14 mouse cellular contexts compared by ENCODE assay signal in genomic region chr9:96879024-96879423, GRCm38 (mm10). TPM values are rescaled to one million over a fixed set of nuclear protein-coding genes. Genes with fewer than 3 reads are reported as not detected.
A peak's percentile ranks its signal among the peaks of the same experiment; 100 is the strongest.
DNase-seq lines count a peak whose midpoint lies in the region; ATAC-seq lines count a peak whose summit lies in the region.
"Had no signal": no experiment of that assay in that cellular context is flagged by ENCODE, and none has a peak within 500 bp of the region (broad histone marks: within the 10 kb centered on the region; RNA-seq: fewer than 3 reads in every experiment).

No protein-coding gene starts in this region.

- DNase-seq in hindbrain, embryonic 10.5 days (ENCODE audit: low spot score), result no peak
- DNase-seq in cerebellum, adult 9-10 months, result peak; percentile 96
- peak; percentile 83 for DNase-seq in heart, adult 8-10 months (ENCODE audit: low spot score)
- DNase-seq in heart, postnatal 4 days, result peak; percentile 89
- DNase-seq in embryo, embryonic 10 days (ENCODE audit: low spot score), result no peak
- DNase-seq in urinary bladder, postnatal 25 days (ENCODE audit: low spot score), result no peak
- DNase-seq in frontal cortex, postnatal 14 days (ENCODE audit: low spot score in 2 of 2), result no peak

- ATAC-seq in hindbrain, embryonic 12.5 days (ENCODE audit: low FRiP score), result no peak
- ATAC-seq: CD4-positive, CD25-positive, alpha-beta regulatory T cell, adult 4 months; forebrain, embryonic 14.5 days; Patski had no signal

- H3K27ac ChIP-seq in hindbrain, embryonic 10.5 days, result peak overlapping the region; percentile 64; the same call in 1 of the 2 replicates
- H3K27ac ChIP-seq in hindbrain, embryonic 12.5 days, result no peak overlapping the region
- H3K27ac ChIP-seq: embryonic facial prominence, embryonic 13.5 days; limb, embryonic 12.5 days; stomach, embryonic 15.5 days had no signal

- H3K36me3 ChIP-seq in hindbrain, embryonic 10.5 days, result no peaks in the 10 kb centered on the region
- no peaks in the 10 kb centered on the region for H3K36me3 ChIP-seq in hindbrain, embryonic 12.5 days
- H3K36me3 ChIP-seq: embryonic facial prominence, embryonic 13.5 days; limb, embryonic 12.5 days; stomach, embryonic 15.5 days had no signal

- no peak overlapping the region for H3K4me2 ChIP-seq in hindbrain, embryonic 12.5 days (replicated peaks)
- H3K4me2 ChIP-seq: embryonic facial prominence, embryonic 13.5 days; limb, embryonic 12.5 days; stomach, embryonic 15.5 days had no signal

- no peak overlapping the region for H3K4me3 ChIP-seq in hindbrain, embryonic 10.5 days
- no peak overlapping the region for H3K4me3 ChIP-seq in hindbrain, embryonic 12.5 days
- H3K4me3 ChIP-seq: embryonic facial prominence, embryonic 13.5 days; limb, embryonic 12.5 days; stomach, embryonic 15.5 days had no signal

- no peak overlapping the region for H3K9ac ChIP-seq in hindbrain, embryonic 12.5 days
- H3K9ac ChIP-seq: embryonic facial prominence, embryonic 13.5 days; limb, embryonic 12.5 days; stomach, embryonic 15.5 days had no signal

- peaks cover 49% of the 10 kb centered on the region for H3K4me1 ChIP-seq in hindbrain, embryonic 10.5 days (replicated peaks)
- H3K4me1 ChIP-seq in hindbrain, embryonic 12.5 days, result peaks cover 49% of the 10 kb centered on the region

- 0 out of 2 replicates have a peak, but pooled peaks cover 5% of the 10 kb centered on the region for H3K27me3 ChIP-seq in hindbrain, embryonic 10.5 days (ENCODE audit: insufficient read depth, poor library complexity, severe bottlenecking)
- H3K27me3 ChIP-seq in hindbrain, embryonic 12.5 days, result no peaks in the 10 kb centered on the region
- H3K27me3 ChIP-seq: embryonic facial prominence, embryonic 13.5 days; limb, embryonic 12.5 days; Patski; stomach, embryonic 15.5 days had no signal

- 91% methylated on average over 6 of the region's 6 CpGs for WGBS in hindbrain, embryonic 10.5 days
- 86% methylated on average over 6 of the region's 6 CpGs for WGBS in hindbrain, embryonic 12.5 days

- no peaks in the 10 kb centered on the region for H3K9me3 ChIP-seq in hindbrain, embryonic 10.5 days
- H3K9me3 ChIP-seq in hindbrain, embryonic 12.5 days (replicated peaks), result no peaks in the 10 kb centered on the region
- H3K9me3 ChIP-seq: embryonic facial prominence, embryonic 13.5 days; limb, embryonic 12.5 days; stomach, embryonic 15.5 days had no signal

RNA-seq across cellular contexts. Expression of gene Pxylp1, which starts 13.4 kb away (rescaled TPM):
- 28.5 and 33.1 TPM in 2 replicates for polyA plus RNA-seq in hindbrain, embryonic 10.5 days (2016; fragmentation: Nextera tagmentation; extraction: Ambion mirVana)
- polyA plus RNA-seq in hindbrain, embryonic 12.5 days (2016; fragmentation: Nextera tagmentation; extraction: Ambion mirVana), result 56.9 and 59.9 TPM in 2 replicates
- total RNA-seq in heart, adult 8-10 months (2022), result 10 to 100 TPM; 12.3 to 22.6 (median 17.7) TPM
- 10 to 100 TPM; 22.0 to 28.3 TPM for total RNA-seq in heart, postnatal 4 days (2021)

Comparison
In these comparisons a context has a peak if more than half of its experiments do, and no peak if none do; other contexts are left out.
1. DNase-seq: peak in cerebellum, adult 9-10 months (single experiment), heart, adult 8-10 months (single experiment) and heart, postnatal 4 days (single experiment); none in hindbrain, embryonic 10.5 days (single experiment), embryo, embryonic 10 days (single experiment), urinary bladder, postnatal 25 days (single experiment) and frontal cortex, postnatal 14 days (0 of 2).